Mouse (Mus musculus) pancreas, adult 10 weeks (tissue): ENCODE results near the gene Ccdc82. TPM values are rescaled to one million over a fixed set of nuclear protein-coding genes. Genes with fewer than 3 reads are reported as not detected.

ENCODE experiments used
- polyA plus RNA-seq: library from polyadenylated mRNA; stranded (reverse); fragments of 350-450 nt; fragmentation: Illumina TruSeq; extraction: RNeasy Lipid Tissue Mini Kit (QIAGEN cat#74804); gene quantifications from one replicate; pipeline ENCODE4 v1.2.3, GENCODE M21; 2015; ENCODE audit warnings: low read depth, low replicate concordance; ENCODE audit not compliant: insufficient read depth

Ccdc82 gene
- polyA plus RNA-seq = 5.4 TPM

DNA sequence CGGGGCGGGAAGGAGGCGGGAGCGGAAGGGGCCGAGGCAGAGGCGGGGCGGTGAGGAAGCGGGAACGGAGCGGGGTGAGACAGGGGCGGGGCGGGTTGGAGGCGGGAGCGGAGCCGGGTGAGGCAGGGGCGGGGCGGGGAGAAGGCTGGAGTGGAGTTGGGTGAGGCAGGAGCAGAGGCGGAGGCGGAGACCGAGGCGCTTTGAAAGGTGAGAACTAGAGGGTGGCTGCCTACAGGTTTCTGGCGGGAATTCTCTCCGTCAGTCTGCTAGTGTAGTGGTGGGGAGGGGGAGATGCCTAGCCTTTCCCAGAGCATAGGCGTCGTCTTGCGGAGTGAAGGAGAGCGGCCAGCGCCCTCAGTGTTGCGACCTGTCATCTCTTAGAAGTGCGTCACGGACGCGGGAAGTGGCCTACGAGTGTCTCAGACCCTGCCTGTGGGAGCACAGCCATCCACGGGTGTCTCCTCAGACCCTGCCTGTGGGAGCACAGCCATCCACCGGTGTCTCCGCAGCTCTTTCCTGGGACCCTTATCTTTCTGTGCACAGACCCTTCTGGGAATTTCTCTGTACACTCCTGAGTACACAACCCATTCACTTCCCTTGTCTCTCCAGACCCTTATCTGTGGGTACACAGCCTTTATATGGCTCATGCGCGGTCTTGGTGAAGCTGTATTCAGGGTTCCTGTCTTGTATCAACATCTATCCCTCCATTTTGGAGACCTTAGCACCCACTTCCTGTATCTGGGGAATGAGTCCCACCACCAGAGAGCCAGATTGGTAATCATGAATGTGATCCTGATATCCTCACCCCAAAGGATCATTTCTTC lies at the start of gene Ccdc82:
TSS of gene Ccdc82 (plus strand) at position 141 of the 824 bp plus-strand sequence.

GRCm38 (mm10) chr9:13245481-13245880 lies 1.3 kb upstream of the Ccdc82 start, which contains the start of gene Jrkl:
Gene Jrkl, minus strand, starts transcription at chr9:13245829.

DNA sequence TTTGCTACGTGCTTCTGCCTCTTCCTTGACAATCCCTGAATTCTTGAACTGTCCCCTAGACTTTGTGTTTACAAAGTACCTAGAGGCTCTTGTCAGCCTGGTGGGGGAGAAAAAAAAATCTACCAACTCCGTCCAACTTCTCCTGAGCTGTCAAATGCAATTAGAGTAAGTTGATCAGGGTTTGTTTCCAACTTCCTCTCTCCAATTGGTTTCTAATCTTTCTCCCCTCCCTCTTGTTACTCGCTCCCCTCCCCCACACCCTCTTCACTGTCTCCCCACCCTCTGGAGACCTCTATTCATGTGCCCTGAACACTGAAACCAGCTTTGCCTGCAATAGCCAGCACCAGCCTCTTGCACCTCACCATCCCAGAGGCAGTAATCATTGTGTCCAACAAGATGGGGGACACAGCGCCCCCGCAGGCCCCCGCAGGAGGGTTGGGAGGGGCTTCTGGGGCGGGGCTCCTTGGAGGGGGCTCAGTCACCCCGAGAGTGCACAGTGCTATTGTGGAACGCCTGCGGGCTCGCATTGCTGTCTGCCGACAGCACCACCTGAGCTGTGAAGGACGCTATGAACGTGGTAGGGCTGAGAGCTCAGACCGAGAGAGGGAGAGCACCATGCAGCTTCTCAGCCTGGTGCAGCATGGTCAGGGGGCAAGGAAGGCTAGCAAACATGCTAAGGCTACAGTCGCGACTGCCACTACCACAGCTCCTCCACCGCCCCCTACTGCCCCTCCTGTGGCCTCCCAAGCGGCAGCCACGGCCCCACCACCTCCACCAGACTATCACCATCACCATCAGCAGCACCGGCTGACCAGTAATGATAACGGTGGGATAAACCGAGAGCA lies 51.1 kb downstream of the Ccdc82 start, which contains the start of gene Maml2:
TSS of gene Maml2 (plus strand) at position 290 of the 845 bp plus-strand sequence.

Other genes starting within 250 kb of the Ccdc82 start
- gene Jrkl, start 1.1 kb upstream of the Ccdc82 start, polyA plus RNA-seq = 2.2 TPM
- gene Maml2, start 51.0 kb downstream of the Ccdc82 start, polyA plus RNA-seq = 2.2 TPM
- not detected for gene Gm17571, start 199.8 kb downstream of the Ccdc82 start, polyA plus RNA-seq